Mouse (Mus musculus) MEL (cell line): ENCODE measurements around the gene Mcrip2. TPM values are rescaled to one million over a fixed set of nuclear protein-coding genes. Genes with fewer than 3 reads are reported as not detected.
A peak's percentile ranks its signal among the peaks of the same experiment; 100 is the strongest.

Experiments
- DNase-seq: peaks from one replicate; pipeline ENCODE4 v3.0.0; 2011; ENCODE audit warnings: low read depth, low spot score
- H3K27ac ChIP-seq: 2 replicates; pipeline ENCODE4 v1.5.1; 2012; ENCODE audit warnings: low read depth, mild to moderate bottlenecking, control low read depth, low read length, moderate library complexity; ENCODE audit not compliant: control insufficient read depth
- H3K27me3 ChIP-seq, 2 experiments: fragments of 150-350 bp in 1 of 2; sonication (generic) in 1 of 2; 2 replicates each; pipeline ENCODE4 v1.6.1; 2012; ENCODE audit warnings: low read length in 2 of 2, mild to moderate bottlenecking in 2 of 2, improper control_type of control experiment in 1 of 2, moderate library complexity in 1 of 2; ENCODE audit not compliant: insufficient read depth in 2 of 2, control insufficient read depth in 1 of 2
- H3K36me3 ChIP-seq, 2 experiments: 2 replicates each; pipeline ENCODE4 v1.6.1; 2012 to 2014; ENCODE audit warnings: low read length in 2 of 2, improper control_type of control experiment in 1 of 2, inconsistent platforms in 1 of 2, mild to moderate bottlenecking in 1 of 2; ENCODE audit not compliant: insufficient read depth in 2 of 2, control insufficient read depth in 1 of 2
- H3K4me1 ChIP-seq, 2 experiments: fragments of 150-350 bp in 1 of 2; sonication (generic) in 1 of 2; 2 replicates each; pipeline ENCODE4 v1.6.1; 2012; ENCODE audit warnings: low read length in 2 of 2, improper control_type of control experiment in 1 of 2, mild to moderate bottlenecking in 1 of 2; ENCODE audit not compliant: insufficient read depth in 2 of 2, control insufficient read depth in 1 of 2
- H3K4me3 ChIP-seq, 2 experiments: fragments of 150-350 bp in 1 of 2; sonication (generic) in 1 of 2; 2 replicates each; pipeline ENCODE4 v1.5.1; 2012; ENCODE audit warnings: low read depth in 2 of 2, low read length in 2 of 2, mild to moderate bottlenecking in 2 of 2, moderate library complexity in 2 of 2, control low read depth in 1 of 2, improper control_type of control experiment in 1 of 2; ENCODE audit not compliant: control insufficient read depth in 1 of 2, insufficient read depth in 1 of 2
- H3K79me2 ChIP-seq: 2 replicates; pipeline ENCODE4 v1.6.1; 2012; ENCODE audit warnings: mild to moderate bottlenecking, low read length, moderate library complexity; ENCODE audit not compliant: control insufficient read depth, poor library complexity, insufficient read depth
- H3K9ac ChIP-seq: 2 replicates; pipeline ENCODE4 v1.6.1; 2012; ENCODE audit warnings: low read depth, mild to moderate bottlenecking, control low read depth, low read length, moderate library complexity; ENCODE audit not compliant: control insufficient read depth, poor library complexity, severe bottlenecking
- H3K9me3 ChIP-seq: fragments of 150-350 bp; sonication (generic); replicated peaks from 2 replicates; pipeline ENCODE4 v1.6.1; 2012; ENCODE audit warnings: mild to moderate bottlenecking, low read length, improper control_type of control experiment, moderate library complexity; ENCODE audit not compliant: insufficient read depth
- BHLHE40 ChIP-seq: IDR thresholded peaks from 2 replicates; pipeline ENCODE4 v1.6.1; 2012; ENCODE audit warnings: low read depth, mild to moderate bottlenecking, inconsistent platforms, low read length, improper control_type of control experiment, borderline replicate concordance
- CHD2 ChIP-seq: IDR thresholded peaks from 2 replicates; pipeline ENCODE4 v1.6.1; 2011; ENCODE audit warnings: low read length, improper control_type of control experiment
- CTCF ChIP-seq, 3 experiments: IDR thresholded peaks in 2 of 3; conservative IDR thresholded peaks in 1 of 3; 2 replicates each; pipeline ENCODE4 v1.5.1; 2011 to 2012; ENCODE audit warnings: low read length in 3 of 3, low read depth in 2 of 3, mild to moderate bottlenecking in 2 of 3, improper control_type of control experiment in 1 of 3, inconsistent platforms in 1 of 3, mixed read lengths in 1 of 3, moderate library complexity in 1 of 3; ENCODE audit not compliant: control insufficient read depth in 1 of 3, insufficient read depth in 1 of 3, poor library complexity in 1 of 3, severe bottlenecking in 1 of 3
- E2F4 ChIP-seq: IDR thresholded peaks from 2 replicates; pipeline ENCODE4 v1.6.1; 2011; ENCODE audit warnings: low read depth, low read length, improper control_type of control experiment, borderline replicate concordance
- GABPA ChIP-seq: IDR thresholded peaks from 2 replicates; pipeline ENCODE4 v1.6.1; 2012; ENCODE audit warnings: low read depth, mild to moderate bottlenecking, inconsistent platforms, low read length, improper control_type of control experiment, moderate library complexity
- JUND ChIP-seq: IDR thresholded peaks from 2 replicates; pipeline ENCODE4 v1.6.1; 2011; ENCODE audit warnings: low read depth, mild to moderate bottlenecking, improper control_type of control experiment, low read length
- KAT2A ChIP-seq: conservative IDR thresholded peaks from 2 replicates; pipeline ENCODE4 v1.6.1; 2012; ENCODE audit warnings: low read depth, low read length, improper control_type of control experiment, inconsistent platforms
- MAFK ChIP-seq: IDR thresholded peaks from 2 replicates; pipeline ENCODE4 v1.6.1; 2011; ENCODE audit warnings: low read depth, mild to moderate bottlenecking, low read length, improper control_type of control experiment, borderline replicate concordance
- MAZ ChIP-seq: IDR thresholded peaks from 2 replicates; pipeline ENCODE4 v1.6.1; 2012; ENCODE audit warnings: low read depth, mild to moderate bottlenecking, inconsistent platforms, low read length, improper control_type of control experiment
- NELFE ChIP-seq: IDR thresholded peaks from 2 replicates; pipeline ENCODE4 v1.6.1; 2011; ENCODE audit warnings: low read depth, low read length, improper control_type of control experiment
- NRF1 ChIP-seq: IDR thresholded peaks from 2 replicates; pipeline ENCODE4 v1.6.1; 2014; ENCODE audit warnings: low read depth, mild to moderate bottlenecking, inconsistent platforms, low read length, improper control_type of control experiment, moderate library complexity; ENCODE audit not compliant: poor library complexity, insufficient read depth, severe bottlenecking
- POLR2A ChIP-seq, 2 experiments: IDR thresholded peaks; 2 replicates each; pipeline ENCODE4 v1.6.1; 2011 to 2012; ENCODE audit warnings: low read length in 2 of 2, mild to moderate bottlenecking in 2 of 2, control low read depth in 1 of 2, improper control_type of control experiment in 1 of 2, low read depth in 1 of 2, moderate library complexity in 1 of 2; ENCODE audit not compliant: control insufficient read depth in 1 of 2, insufficient read depth in 1 of 2, poor library complexity in 1 of 2
- POLR2AphosphoS2 ChIP-seq: IDR thresholded peaks from 2 replicates; pipeline ENCODE4 v1.6.1; 2011; ENCODE audit warnings: low read length, improper control_type of control experiment
- POLR2AphosphoS5 ChIP-seq: IDR thresholded peaks from 2 replicates; pipeline ENCODE4 v1.6.1; 2012; ENCODE audit warnings: low read depth, borderline replicate concordance, mild to moderate bottlenecking, inconsistent platforms, low read length, moderate library complexity, mixed read lengths
- SIN3A ChIP-seq: IDR thresholded peaks from 2 replicates; pipeline ENCODE4 v1.6.1; 2012; ENCODE audit warnings: low read length, improper control_type of control experiment, inconsistent platforms
- SMC3 ChIP-seq: IDR thresholded peaks from 2 replicates; pipeline ENCODE4 v1.6.1; 2011; ENCODE audit warnings: low read depth, low read length, improper control_type of control experiment
- TAL1 ChIP-seq: IDR thresholded peaks from 2 replicates; pipeline ENCODE4 v1.6.1; 2012; ENCODE audit warnings: mild to moderate bottlenecking, inconsistent platforms, low read length, moderate library complexity, mixed read lengths
- USF1 ChIP-seq: IDR thresholded peaks from 2 replicates; pipeline ENCODE4 v1.6.1; 2014; ENCODE audit warnings: low read depth, mild to moderate bottlenecking, inconsistent platforms, low read length, improper control_type of control experiment, moderate library complexity
- USF2 ChIP-seq, 2 experiments: IDR thresholded peaks; 2 replicates each; pipeline ENCODE4 v1.6.1; 2011 to 2012; ENCODE audit warnings: improper control_type of control experiment in 2 of 2, low read length in 2 of 2, borderline replicate concordance in 1 of 2, inconsistent platforms in 1 of 2, low read depth in 1 of 2, mild to moderate bottlenecking in 1 of 2; ENCODE audit not compliant: insufficient read depth in 1 of 2
- ZKSCAN1 ChIP-seq: IDR thresholded peaks from 2 replicates; pipeline ENCODE4 v1.6.1; 2012; ENCODE audit warnings: low read depth, mild to moderate bottlenecking, inconsistent platforms, low read length, improper control_type of control experiment, moderate library complexity
- ZMIZ1 ChIP-seq: IDR thresholded peaks from 2 replicates; pipeline ENCODE4 v1.6.1; 2012; ENCODE audit warnings: low read depth, mild to moderate bottlenecking, inconsistent platforms, low read length, improper control_type of control experiment, moderate library complexity
- polyA plus RNA-seq, 2 experiments: library from polyadenylated mRNA; stranded (reverse) in 1 of 2; unstranded in 1 of 2; fragments of >175 nt in 1 of 2; fragments of >200 nt in 1 of 2; gene quantifications; 2 replicates each; pipeline versions ENCODE4 v1.2.1 to v1.2.4; 2012; ENCODE audit warnings: low replicate concordance in 2 of 2, low read depth in 1 of 2; ENCODE audit not compliant: insufficient read length in 2 of 2, insufficient read depth in 1 of 2, missing spikeins in 1 of 2
- total RNA-seq: library from RNA; depleted of rRNA; stranded (reverse); fragments of 300-350 nt; gene quantifications from 2 replicates; pipeline ENCODE4 v1.2.3, GENCODE M21; 2012

Mcrip2 gene
- total and polyA plus RNA-seq, 3 experiments = 88.9 to 281 (median 107) TPM

- TF ChIP-seq USF1 = no peak
- no peak for TF ChIP-seq BHLHE40
- TF ChIP-seq NRF1 = no peak
- TF ChIP-seq NELFE = no peak
- TF ChIP-seq KAT2A = no peak
- no peak for TF ChIP-seq USF2 (IDR thresholded peaks at IDR 0.05; ENCODE audit: borderline replicate concordance in 1 of 2, insufficient read depth in 1 of 2, low read depth in 1 of 2, low read length in 2 of 2)
- TF ChIP-seq CHD2 = no peak
- no peak for TF ChIP-seq MAFK
- TF ChIP-seq SIN3A = no peak
- no peak for TF ChIP-seq TAL1
- no peak for TF ChIP-seq SMC3
- no peak for TF ChIP-seq E2F4
- TF ChIP-seq GABPA = no peak
- no peak for TF ChIP-seq POLR2A (IDR thresholded peaks at IDR 0.05; ENCODE audit: control insufficient read depth in 1 of 2, insufficient read depth in 1 of 2, low read depth in 1 of 2, low read length in 2 of 2, poor library complexity in 1 of 2)
- no peak for TF ChIP-seq MAZ
- no peak for TF ChIP-seq JUND
- no peak for TF ChIP-seq ZMIZ1
- no peak for TF ChIP-seq POLR2AphosphoS5
- no peak for TF ChIP-seq POLR2AphosphoS2
- no peak for TF ChIP-seq CTCF (IDR thresholded peaks at IDR 0.05 in 2 of 3, conservative IDR thresholded peaks at IDR 0.05 in 1 of 3; ENCODE audit: control insufficient read depth in 1 of 3, insufficient read depth in 1 of 3, low read depth in 2 of 3, low read length in 3 of 3, poor library complexity in 1 of 3, severe bottlenecking in 1 of 3)
- Histone ChIP-seq H3K27ac (no peak overlapping the region), H3K36me3 (peaks cover 0 to 3% of the 10 kb centered on the region in 2 experiments; a peak in 2 of 4 replicates), H3K4me3 (no peak overlapping the region), H3K9me3 (no peaks in the 10 kb centered on the region), H3K79me2 (peaks cover 11% of the 10 kb centered on the region), H3K9ac (no peak overlapping the region), H3K27me3 (no peaks in the 10 kb centered on the region), H3K4me1 (peaks cover 3 to 15% of the 10 kb centered on the region in 2 experiments; a peak in 3 of 4 replicates)
- DNase-seq = no peak
Observed at GRCm38 (mm10) chr17:25840519-25840918, 28.0 kb downstream of the Mcrip2 start.

- Histone ChIP-seq H3K27me3 (no peaks in the 10 kb centered on the region), H3K9ac (no peak overlapping the region), H3K36me3 (no peaks in the 10 kb centered on the region; a peak in 1 of 4 replicates), H3K4me3 (no peak overlapping the region), H3K27ac (no peak overlapping the region), H3K79me2 (peaks cover 12% of the 10 kb centered on the region), H3K9me3 (no peaks in the 10 kb centered on the region), H3K4me1 (peaks cover 3 to 10% of the 10 kb centered on the region in 2 experiments; a peak in 2 of 4 replicates)
- TF ChIP-seq POLR2A (IDR thresholded peaks at IDR 0.05; ENCODE audit: control insufficient read depth in 1 of 2, insufficient read depth in 1 of 2, low read depth in 1 of 2, low read length in 2 of 2, poor library complexity in 1 of 2) (0 out of 4 replicates have a peak, but pooled peaks of 1 of the 2 experiments have one; percentile 13), ZKSCAN1 (no peak)
- no peak for DNase-seq
Observed at GRCm38 (mm10) chr17:25839455-25840235, 28.9 kb downstream of the Mcrip2 start.
